Mouse (Mus musculus) adrenal gland, postnatal 4 days (tissue): ENCODE measurements around the gene Fgf18. TPM values are rescaled to one million over a fixed set of nuclear protein-coding genes. Genes with fewer than 3 reads are reported as not detected.

ENCODE experiments used
- DNase-seq, 2 experiments: peaks; one replicate each; pipeline ENCODE4 v3.0.0; 2021 to 2022; ENCODE audit warnings: low spot score in 2 of 2, mixed read lengths in 2 of 2
- total RNA-seq, 2 experiments: library from RNA; stranded (reverse); gene quantifications; 2 replicates each; pipeline ENCODE4 v1.2.3; 2021

The Fgf18 gene
- total RNA-seq, 2 experiments from 2014 or later: 2.7 to 2.9 TPM

DNA sequence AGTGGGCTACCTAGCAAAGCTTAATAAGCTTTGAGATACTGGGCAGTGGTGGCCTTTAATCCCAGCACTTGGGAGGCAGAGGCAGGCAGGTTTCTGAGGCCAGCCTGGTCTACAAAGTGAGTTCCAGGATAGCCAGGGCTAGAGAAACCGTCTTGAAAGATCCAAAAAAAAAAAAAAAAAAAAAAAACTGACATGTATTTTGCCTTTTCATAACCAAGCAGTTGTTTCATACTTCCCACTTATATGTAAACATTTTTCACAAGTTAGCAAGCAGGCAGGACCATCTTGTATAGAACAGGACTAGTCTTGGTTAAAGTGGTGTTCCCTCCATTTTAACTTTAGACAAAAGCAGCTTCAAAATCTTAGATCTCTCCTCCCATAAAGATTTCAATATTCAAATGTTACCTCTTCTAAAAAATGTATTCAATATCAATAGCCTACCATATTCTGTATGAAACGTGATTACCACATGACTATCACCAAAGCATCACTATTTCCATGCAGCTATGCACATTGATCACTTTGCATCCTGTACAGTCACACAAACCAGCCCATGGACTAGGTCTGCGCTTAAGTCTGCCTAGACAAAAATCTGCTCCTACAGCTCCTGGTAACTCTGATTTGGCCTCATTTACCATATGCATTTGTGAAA lies 4.1 kb upstream of the Fgf18 start:
- no peak for DNase-seq

DNA sequence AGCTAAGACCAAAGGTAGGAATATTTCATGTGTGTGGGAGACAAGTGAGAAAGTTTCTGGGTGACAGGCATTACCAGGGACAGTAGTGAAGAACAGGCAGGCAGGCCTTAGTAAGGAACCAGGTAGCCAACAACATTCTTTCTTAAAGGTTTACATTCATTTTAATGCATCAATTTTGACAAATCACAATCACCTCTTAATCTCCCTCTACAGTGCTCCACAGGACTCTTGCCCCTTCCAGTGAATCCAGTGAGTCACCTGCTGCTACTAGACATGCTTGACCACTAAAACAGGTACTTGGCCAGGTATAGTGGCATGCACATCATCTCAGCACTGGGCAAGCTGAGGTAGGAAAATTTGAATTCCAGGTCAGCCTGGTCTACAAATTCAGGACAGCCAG lies 3.2 kb upstream of the Fgf18 start:
- no peak for DNase-seq

DNA sequence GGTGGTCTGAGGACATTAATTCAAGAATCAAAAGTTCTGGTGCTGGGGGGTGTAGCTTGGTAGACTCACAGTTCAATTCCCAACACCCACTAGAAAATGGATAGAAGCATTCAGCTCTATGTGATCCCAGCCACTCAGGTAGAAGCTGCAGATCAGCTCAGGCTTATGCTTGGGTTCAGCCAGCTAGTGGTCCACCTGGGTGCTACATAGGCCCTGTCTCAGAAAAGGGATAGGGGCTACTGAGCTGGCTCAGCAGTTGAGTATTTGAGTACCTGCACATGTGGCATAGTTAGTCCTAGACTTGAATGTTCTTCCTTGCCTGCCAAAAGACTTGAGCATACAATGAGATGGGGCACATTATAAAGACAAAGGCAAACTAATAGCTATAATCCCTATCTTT lies 2.3 kb upstream of the Fgf18 start:
- no peak for DNase-seq

DNA sequence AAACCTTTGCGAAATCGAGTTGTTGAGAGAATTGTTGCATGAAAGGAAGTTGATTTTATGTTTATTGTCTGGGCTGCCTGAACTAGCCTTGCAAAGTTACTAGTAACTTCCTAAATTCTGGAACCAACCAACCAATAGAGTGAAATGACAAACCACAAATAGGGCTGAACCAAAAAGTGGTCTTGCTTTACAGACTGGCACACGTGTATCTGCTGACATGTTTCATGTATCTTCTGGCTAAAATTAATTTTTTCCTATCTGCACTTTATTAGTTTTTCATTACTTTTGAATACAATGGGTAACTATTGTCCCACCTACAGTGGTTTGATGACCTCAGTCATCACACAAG lies 1.9 kb upstream of the Fgf18 start:
- DNase-seq: no peak

DNA sequence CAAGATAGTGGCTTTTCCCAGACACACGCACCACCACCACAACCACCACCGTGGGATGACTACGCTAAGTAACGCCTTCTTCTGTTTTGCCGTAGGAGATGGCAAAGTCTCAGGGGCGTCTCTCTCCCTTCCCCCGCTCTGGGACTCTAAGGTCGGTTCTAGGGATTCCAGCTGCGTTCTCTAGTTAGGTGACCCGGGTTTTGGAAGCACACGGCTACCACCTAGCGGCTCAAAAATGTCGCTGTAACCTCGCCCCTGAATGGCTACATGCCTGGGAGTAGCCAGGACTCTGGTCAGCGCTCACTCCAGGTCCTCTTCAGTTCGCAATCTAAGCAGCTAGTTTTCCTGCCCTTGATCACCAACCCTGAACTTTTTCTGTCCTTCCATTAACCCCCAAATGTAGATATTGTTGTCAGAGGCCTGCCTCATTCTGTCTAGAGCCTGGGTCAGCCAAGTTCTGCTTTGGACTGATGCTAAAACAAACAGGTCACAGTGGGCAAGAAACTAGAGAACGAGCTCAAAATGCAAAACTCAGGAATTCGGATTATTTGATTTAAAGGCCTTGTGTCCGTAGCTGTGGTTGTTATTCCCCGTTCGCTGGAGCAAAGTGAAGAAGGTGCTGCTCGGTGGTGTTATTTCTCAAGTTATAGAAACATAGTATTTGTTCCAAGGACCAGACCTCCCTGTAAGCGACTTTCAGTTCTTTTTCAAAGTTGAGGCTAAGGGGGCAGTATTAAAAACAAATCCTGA lies 1.3 kb upstream of the Fgf18 start:
- DNase-seq: peak; percentile 29 to 57

DNA sequence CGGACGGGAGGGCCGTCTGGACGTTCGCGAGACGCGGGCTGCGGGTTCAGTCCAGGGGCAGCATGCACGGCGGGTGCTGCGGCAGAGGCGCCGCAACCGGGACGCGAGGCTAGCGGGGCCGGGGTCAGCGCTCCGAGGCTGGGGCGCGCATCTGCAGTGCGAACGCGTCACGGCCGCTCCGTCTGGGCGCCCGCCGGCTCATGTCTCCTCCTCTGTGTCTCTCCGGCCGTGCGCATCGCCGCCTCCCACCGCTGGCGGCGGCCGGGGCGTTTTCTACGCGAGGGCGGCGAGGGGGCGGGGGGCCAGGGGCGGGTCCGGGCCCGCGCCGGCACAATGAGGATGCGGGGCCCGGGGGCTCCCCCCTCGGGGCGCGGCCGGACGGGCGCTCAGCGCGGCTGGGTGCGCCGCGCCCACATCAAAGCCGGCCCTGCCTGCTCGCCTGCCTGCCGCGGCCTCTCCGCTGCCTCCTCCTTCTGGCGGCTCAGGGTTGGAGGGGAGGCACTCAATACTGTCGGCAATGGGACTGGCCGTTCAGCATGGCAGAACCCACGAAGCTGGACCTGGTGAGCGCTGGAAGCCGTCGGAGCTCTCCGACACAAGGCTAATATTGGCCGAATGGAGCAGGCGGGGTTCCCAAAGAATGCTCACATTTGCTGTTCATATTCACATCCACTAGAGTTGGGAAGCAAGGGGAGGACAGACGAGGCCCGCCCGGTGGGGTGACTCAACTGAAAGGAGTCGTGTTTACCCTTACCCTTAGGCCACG lies 555 bp upstream of the Fgf18 start:
- no peak for DNase-seq

DNA sequence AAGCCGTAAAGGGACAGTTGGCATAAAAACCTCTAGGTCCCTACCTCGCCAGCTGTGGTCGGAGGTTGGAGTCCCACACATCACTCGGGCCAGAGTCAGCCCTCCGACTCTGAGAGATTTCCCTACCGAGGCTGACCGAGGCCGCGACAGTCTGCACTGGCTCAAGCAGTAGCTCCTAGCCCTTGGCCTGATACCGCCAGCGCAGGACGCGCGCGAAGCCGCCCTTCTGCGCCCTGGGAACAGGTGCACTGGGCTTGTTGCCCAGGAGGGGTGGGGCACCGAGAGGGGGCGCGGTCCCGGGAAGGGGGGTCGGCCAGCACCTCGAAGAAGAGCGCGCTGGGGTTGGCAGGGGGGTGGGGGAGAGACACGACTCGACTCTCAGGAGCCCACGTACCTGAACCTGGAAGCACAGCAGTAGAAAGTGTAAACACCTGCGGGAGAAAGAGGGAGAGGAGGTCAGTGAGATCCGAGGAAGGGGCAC lies 509 bp downstream of the Fgf18 start:
- DNase-seq: no peak

DNA sequence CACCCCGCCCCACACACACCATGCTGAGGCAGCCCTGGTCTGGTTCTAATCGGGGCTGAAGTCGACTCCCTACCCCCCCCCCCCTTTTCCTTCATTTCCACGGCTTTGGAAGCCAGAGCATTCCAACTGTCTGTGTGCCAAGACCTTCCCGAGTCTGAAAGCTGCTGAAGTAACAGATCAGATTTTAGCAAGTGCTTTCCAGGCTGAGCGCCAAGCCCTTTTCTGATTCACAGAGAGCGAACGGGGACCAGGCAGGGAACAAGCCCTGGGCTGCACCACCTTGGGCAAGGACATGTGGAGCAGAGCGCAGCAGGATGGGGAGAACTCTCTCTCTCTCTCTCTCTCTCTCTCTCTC lies 1.1 kb downstream of the Fgf18 start:
- DNase-seq: peak in 1 of 2 experiments; percentile 58

DNA sequence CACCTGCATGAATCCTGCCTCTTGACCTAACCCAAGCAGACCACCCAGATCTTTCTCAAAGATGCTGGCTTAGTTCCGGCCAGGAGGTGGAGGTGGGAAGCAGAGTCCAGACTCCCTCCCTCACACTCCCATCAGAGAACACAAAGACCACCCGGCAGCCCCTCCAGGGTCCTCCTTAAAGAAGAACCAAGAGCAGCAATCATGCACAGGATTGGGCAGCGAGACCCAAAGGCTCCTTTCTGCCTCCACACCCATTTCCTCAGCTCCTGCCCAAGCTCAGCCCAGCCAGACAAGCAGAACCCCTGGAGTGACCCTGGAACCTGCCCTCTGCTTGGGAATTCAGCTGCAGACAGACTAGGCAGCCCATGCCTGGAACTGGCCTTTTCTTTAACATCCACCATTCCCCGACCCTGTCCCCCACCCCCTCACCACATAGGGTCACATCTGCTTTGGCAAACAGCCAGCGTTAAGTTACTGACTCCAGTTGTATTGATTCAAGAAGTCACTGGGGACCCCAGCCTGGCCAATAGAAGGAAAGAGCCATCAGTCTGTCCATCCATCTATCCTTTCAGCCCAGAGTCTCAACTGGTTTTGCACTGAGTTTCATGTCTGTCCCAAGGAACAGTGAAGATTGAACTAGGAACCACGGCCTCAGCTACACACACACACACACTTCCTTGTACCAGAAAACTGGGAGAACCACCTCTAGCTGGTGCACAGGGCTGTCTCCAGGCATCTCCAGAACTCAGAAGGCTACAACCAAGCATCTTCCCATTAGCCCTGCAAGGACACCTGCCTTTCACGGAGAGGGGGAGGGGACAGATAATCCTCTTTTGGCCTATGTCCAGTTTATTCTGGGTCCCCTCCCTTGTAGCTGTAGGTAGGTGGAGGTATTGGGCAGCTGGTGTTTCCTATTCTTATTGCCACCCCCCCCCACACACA lies 1.7 kb downstream of the Fgf18 start:
- DNase-seq: no peak

DNA sequence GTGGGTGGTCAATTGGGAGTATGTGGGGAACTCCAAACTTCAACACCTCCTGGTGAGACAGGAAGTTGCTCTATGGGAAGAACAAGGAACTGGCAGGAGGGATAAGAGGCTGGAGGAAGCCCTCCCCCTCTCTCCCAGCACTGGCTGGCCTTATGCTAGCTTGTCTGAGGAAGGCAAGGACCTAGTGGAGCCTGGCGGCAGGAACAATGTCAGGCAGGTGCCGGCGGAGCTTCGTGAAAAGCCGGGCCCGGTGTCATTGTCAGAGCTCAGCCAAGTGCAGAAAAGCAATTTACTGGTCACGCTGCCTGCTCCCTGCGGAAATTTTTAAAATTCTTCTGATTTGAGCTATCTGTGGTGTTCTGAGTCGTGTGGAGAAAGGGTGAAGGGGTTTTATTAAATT lies 3.3 kb downstream of the Fgf18 start:
- no peak for DNase-seq

DNA sequence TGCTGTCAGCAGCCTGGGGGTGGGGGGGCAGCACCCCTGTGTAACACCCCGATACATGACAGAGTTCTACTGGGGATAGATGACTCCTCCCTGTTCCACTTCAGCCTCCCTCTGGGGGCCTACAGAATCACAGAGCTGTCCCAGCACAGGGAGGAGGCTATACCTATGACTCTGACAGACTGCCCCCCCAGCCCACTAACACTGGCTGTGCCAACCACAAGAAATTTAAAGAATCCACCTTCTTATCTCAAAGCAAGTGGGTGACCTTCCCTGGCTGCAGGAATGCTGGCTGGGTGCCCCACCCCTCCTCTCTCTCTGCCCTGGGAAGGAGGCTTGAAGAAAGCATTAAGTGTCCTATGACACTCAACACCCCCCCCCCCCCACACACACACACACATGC lies 4.4 kb downstream of the Fgf18 start:
- no peak for DNase-seq

DNA sequence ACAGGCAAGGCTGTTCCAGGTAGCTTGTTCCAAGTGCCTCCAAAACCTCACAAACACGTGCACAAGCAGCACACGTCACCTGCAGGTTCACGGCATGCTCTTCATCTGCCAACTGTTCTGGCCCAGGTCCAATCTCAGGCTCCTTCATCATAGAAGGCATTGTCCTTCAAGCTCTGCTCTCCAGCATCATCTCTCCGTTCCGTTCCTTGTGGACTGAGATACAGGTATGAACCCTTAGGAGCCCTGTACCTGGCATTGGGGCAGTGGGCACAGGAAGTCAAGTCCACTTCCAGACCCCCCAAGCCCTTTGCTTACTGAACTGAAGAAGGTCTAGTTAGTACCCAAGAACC lies 7.1 kb downstream of the Fgf18 start:
- DNase-seq: no peak

DNA sequence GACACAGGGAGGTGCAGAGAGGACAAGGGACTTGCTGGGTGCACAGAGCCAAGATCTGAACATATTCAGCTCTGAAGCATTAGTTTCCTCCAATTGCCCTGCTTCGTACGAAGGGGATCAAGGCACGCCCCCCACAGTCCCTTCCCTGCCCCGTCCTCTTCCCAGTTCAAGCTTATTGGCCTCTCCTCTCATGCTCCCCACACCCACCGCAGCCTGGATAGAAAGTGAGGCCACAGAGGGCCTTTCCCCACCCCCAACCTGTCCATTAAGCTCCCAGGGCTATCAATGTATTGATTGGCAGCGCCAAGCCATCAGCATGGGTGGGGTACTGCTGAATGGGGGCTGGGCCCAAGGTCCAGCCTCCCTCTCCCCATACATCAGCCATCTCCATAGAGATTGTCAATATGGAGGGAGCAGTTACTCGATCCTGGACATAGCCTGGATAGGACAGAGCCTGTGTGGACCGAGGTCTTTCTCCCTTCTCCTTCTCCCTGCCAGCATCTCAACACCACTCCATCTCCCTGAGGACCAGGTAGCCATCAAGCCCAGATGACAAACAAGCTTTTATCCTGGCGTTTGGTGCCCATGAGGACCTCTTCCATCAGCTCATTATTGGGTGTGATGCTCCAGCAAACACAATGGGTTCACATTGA lies 7.6 kb downstream of the Fgf18 start:
- no peak for DNase-seq

DNA sequence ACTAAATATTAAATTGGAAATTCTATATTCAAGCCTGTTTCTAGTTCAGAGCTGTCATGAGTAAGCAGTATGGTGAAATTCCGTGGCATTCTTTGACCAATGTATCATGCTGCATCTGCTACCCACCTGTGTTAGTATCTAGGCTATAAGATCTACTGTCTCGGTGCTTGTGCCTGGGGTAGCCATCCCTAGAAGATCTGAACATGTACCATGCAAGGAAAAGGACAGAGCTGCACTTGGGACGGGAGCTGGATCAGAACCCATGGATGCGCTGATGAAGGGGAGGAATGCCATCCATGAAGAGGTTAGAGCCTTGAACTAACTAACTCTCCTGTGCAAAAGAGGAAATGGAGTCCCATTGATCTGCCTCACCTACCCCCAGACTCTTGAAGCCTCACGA lies 8.5 kb downstream of the Fgf18 start:
- DNase-seq: no peak

DNA sequence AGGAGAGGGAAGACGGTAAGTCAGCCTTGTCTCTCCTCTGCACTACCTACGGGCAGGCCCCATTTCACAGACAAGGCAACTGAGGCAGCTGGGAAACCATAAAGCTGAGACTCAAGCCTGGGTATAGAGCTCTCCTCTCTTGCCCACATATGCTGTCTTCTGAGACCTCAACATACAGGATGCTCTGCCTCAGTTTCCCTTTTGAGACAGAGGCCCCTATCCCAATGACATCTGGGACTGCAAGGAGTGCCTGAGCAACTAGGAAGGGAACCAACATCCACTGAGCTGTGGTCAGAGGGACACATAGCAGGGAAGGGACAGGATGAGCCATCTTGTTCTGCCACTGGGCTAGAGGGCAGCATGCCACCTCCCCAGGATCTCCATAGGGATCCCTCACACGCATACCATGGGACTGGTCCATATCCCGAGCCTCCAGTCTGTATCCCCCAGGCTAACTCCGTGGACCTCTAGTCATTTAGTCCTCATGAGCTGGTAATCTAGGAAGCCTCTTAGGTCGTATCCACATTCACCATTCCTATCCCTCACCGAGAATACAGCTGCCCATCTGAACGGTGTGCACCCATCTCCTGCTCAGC lies 12.7 kb downstream of the Fgf18 start:
- DNase-seq: no peak

DNA sequence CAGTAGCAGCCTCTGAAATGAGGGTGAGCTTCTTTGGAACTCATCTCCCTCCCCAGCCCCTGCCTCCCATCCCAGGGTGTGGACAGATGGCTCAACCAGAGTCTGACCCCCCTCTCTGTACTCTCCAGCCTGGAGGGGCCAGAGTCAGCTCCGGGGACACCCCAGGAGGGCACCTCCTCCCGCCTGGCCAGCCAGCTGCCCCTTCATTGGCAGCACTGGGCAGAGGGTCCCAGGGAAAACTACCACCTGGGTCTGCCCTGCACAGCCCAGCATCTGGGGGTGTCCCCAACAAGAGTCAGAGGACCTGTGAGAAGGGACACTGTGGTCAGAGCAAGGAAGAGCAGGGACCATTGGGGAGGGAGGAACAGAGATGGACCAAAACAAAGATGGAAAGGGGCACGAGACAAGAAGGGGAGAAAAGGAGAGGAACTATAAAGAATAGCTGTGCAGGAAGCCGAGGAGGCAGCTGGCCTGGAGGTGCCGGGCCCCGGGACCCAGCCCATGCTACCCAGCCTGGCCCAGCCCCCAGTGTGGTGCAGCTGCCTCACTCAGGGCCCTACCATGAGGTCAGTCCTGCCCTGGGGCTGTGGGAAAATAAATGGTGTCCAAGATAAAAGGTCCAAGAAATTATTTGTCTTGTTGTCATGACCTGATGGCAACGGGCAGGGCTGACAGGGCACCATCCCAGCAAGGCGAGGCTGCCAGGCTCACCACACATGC lies 14.4 kb downstream of the Fgf18 start:
- no peak for DNase-seq

DNA sequence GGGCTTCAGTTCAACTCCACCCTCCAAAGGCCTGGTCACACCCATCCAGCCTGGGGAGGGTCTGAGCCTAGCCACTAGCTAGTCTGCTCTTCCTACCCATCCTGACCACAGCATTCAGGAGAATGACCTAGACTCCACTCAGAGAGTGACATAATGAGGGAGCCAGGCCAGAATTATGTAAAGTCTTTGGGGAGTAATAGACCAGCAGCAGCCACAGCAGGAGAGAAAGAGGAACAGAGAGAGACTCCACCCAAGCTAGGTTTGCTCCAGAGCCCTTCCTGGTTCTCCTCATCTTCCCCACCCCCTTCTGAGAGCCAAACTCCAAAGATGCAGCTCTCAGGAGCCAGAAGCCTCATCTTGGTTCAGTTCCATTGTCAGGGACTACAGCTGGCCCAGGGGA lies 20.1 kb downstream of the Fgf18 start:
- DNase-seq: no peak

DNA sequence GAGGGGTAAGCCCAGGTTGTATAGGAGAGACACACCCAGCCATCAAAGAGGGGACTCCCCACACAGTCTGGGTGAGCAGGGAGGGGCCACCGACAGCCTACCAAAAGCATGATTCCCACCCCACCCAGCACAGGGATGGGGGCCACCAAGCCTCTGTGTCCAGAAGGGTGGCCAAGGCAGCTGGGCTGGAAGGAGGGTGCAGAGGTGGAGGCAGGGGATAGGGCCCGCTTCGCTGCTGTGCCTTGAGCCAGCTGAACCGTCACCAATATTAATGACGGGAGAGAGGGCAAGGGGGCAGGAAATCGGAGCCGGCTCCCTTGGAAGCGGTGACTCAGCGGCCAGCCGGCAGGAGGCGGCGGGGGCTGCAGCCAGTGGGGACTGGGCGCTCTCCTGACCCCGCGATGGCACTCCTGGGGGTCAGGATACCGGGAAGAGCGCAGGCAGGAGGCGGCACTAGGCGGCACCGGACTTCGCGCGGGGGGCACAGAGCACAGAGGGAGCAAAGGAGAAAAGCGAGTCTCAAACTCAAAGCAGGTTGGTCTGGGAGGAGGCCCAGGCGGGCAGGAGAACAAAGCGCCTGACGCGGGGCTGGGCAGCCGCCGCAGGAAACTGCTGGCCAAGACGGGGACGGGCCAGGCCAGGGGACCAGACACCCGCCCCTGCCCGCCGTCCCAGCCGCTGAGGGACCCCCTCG lies 24.5 kb downstream of the Fgf18 start:
- peak in 1 of 2 experiments; percentile 15 for DNase-seq

DNA sequence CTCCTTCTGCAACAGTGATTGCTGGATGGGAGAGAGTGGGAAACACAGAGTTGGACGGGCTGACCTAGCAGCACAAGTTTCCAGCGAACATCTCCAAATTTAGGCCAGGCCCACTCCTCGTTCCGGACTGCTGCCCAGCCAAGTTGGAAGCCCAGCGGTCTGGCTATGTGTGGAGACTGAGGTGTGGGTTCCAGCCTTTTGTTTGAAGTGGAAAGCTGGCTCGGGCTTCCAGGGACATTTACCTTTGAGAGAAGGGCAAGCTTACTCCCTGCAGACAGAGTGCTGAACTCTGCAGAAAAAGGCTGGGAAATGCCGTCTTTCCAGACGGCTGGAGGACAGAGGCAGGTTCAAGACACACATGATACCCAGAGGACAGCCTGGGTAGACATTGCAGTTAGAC lies 27.6 kb downstream of the Fgf18 start:
- no peak for DNase-seq
